Mouse (Mus musculus) kidney, adult 2 months (tissue): ENCODE measurements around the gene Cdk15.

Experiments used
- CTCF ChIP-seq: fragments of 200-500 bp; conservative IDR thresholded peaks from 2 replicates; pipeline ENCODE4 v1.5.1; 2011; ENCODE audit warnings: low read depth, mild to moderate bottlenecking, control low read depth, low read length, moderate library complexity, mixed read lengths; ENCODE audit not compliant: insufficient read depth, insufficient read length
- POLR2A ChIP-seq: fragments of 200-500 bp; IDR thresholded peaks from one replicate; pipeline ENCODE4 v1.6.1; 2011; ENCODE audit warnings: low read depth, low read length, control low read depth

GRCm38 (mm10) chr1:59318878-59319277, 62.2 kb downstream of the Cdk15 start:
- TF ChIP-seq POLR2A (no peak), CTCF (no peak)
